Mouse (Mus musculus) erythroblast, embryonic 14.5 days (primary cell): ENCODE results near the gene Nr1d1. TPM values are rescaled to one million over a fixed set of nuclear protein-coding genes. Genes with fewer than 3 reads are reported as not detected.

Experiments used
- H3K27me3 ChIP-seq: 2 replicates; pipeline ENCODE4 v1.6.1; 2012; ENCODE audit warnings: inconsistent platforms; ENCODE audit not compliant: control insufficient read depth
- H3K36me3 ChIP-seq: 2 replicates; pipeline ENCODE4 v1.6.1; 2012; ENCODE audit warnings: mild to moderate bottlenecking, inconsistent platforms; ENCODE audit not compliant: control insufficient read depth
- H3K4me1 ChIP-seq: 2 replicates; pipeline ENCODE4 v1.6.1; 2012; ENCODE audit warnings: inconsistent platforms; ENCODE audit not compliant: control insufficient read depth
- H3K4me3 ChIP-seq: replicated peaks from 2 replicates; pipeline ENCODE3; 2012; ENCODE audit warnings: moderate library complexity, mild to moderate bottlenecking, inconsistent platforms
- H3K9me3 ChIP-seq: 2 replicates; pipeline ENCODE4 v1.6.1; 2012; ENCODE audit warnings: low read length, inconsistent platforms, mixed read lengths; ENCODE audit not compliant: control insufficient read depth
- GATA1 ChIP-seq: IDR thresholded peaks from 2 replicates; pipeline ENCODE4 v1.6.1; 2012; ENCODE audit warnings: low read length, inconsistent platforms, mixed read lengths
- TAL1 ChIP-seq: IDR thresholded peaks from 3 replicates; pipeline ENCODE4 v1.6.1; 2012; ENCODE audit warnings: low read length, inconsistent platforms, mixed read lengths
- polyA plus RNA-seq: library from polyadenylated mRNA; stranded (reverse); fragments of >175 nt; gene quantifications from 2 replicates; pipeline ENCODE4 v1.2.3, GENCODE M21; 2012

Gene Nr1d1
- polyA plus RNA-seq, 1 experiment, result 0.22 TPM

DNA sequence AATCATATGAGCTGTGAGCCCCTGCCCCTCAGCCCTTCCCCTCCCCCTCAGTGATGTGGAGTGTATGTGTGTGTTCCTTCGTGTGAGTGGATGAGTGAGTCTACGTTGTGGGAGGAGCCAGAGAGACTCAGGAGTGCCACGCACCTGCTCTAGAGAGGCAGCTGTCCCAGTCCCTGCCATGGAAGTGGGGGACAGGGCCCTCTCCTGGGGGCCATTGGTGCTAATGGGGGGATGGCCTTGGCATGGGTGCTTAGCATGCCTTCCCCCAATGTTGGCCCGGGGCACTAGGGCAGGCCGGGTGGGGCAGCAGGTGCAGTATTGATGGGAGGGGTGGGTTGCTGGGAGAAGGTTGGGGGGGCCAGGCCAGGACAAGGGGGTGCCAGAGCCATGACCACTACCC is 8.3 kb downstream of the Nr1d1 start:
- Histone ChIP-seq H3K4me1 (peaks cover 89% of the 10 kb centered on the region), H3K36me3 (peaks cover 70% of the 10 kb centered on the region), H3K27me3 (no peaks in the 10 kb centered on the region), H3K4me3 (no peak overlapping the region), H3K9me3 (no peaks in the 10 kb centered on the region)
- TF ChIP-seq GATA1 (no peak), TAL1 (no peak)

DNA sequence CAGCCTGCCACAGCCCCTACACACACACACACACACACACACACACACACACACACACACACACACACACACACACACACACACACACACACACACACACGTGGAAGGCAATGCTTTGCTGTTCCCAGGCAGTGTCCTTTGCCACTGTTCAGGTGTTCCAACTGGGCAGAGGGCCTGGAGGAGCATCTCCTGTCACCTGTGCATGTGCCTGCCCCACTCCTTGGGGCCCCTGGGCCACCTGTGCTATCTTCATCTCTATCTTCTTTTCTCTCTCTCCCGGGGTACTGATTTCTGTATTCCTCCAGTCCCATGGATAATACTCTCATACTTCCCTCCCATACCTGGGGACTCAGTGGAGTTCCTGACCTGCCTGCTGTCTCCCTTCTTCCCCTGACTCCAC is 8.8 kb downstream of the Nr1d1 start:
- Histone ChIP-seq H3K4me1 (peaks cover 87% of the 10 kb centered on the region), H3K36me3 (peaks cover 74% of the 10 kb centered on the region), H3K9me3 (no peaks in the 10 kb centered on the region), H3K27me3 (no peaks in the 10 kb centered on the region), H3K4me3 (no peak overlapping the region)
- no peak for TF ChIP-seq TAL1
- no peak for TF ChIP-seq GATA1

DNA sequence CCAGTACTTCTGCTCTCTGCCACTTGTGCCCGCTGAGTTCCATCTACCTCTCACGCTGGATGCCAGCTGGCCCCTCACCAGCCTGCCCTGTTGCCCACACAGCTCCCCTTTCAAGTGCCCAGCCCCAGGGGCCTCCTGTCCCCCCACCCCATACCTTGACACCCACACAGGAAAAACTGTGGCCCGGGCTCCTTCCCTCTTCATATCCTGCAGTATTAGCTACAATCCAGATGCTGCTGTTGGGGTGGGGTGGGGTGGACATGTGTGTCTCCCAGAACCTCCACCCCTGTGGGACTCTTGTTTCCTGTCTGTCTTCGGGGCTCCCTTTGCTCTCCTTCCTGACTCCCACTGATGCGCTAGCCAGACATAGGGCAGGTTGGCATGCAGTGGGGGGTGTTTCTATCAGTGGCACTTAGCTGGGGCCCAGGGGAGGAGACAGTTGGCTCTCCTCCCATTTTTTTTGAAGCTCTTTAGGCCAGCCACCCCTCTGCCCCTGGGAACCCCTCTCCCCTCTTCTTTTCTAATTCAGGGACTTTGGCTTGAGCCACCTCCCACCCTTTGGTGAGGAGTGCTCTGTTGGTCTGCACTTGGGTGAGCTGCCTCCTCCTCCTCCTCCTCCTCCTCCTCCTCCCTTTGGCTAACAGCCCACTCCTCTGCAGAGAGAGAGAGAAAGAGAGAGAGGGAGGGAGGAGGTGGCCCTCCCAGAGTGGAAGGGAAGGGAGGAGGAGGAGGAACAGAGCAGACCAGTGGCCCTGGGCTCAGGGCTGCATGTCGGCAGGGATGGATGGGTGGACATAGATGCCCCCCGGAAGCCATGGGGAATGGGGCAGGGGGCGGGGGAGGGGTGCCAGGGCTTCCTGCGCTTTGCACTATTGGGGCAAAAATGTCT is 9.5 kb downstream of the Nr1d1 start:
- Histone ChIP-seq H3K4me3 (no peak overlapping the region), H3K9me3 (peaks cover 2% of the 10 kb centered on the region; the same call in 1 of the 2 replicates), H3K36me3 (peaks cover 76% of the 10 kb centered on the region), H3K4me1 (peaks cover 85% of the 10 kb centered on the region), H3K27me3 (no peaks in the 10 kb centered on the region)
- TF ChIP-seq TAL1, result no peak
- no peak for TF ChIP-seq GATA1

DNA sequence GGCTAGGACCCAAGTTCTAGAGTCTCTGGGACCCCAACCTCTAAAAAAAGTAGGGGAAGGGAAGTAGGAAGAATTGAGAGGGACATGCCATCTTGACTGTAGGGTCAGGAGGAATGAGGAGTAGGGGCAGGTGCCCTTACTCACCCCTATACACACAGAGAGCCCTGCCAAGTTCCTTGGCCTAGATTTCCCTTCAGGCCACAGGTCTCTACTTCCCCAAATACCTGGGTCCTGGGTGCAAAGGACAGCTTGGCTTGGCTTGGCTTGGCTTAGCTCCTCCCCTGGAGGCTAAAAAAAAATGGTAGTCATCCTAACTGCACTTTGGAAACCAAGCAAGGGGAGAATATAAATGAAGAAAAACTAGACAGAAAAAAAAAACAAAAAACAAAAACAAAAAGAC is 10.4 kb downstream of the Nr1d1 start:
- H3K4me1 ChIP-seq, result peaks cover 78% of the 10 kb centered on the region
- H3K27me3 ChIP-seq, result no peaks in the 10 kb centered on the region
- H3K9me3 ChIP-seq, result peaks cover 3% of the 10 kb centered on the region; the same call in 1 of the 2 replicates
- no peak for TF ChIP-seq GATA1
- no peak for TF ChIP-seq TAL1
- H3K4me3 ChIP-seq, result no peak overlapping the region
- H3K36me3 ChIP-seq, result peaks cover 75% of the 10 kb centered on the region

DNA sequence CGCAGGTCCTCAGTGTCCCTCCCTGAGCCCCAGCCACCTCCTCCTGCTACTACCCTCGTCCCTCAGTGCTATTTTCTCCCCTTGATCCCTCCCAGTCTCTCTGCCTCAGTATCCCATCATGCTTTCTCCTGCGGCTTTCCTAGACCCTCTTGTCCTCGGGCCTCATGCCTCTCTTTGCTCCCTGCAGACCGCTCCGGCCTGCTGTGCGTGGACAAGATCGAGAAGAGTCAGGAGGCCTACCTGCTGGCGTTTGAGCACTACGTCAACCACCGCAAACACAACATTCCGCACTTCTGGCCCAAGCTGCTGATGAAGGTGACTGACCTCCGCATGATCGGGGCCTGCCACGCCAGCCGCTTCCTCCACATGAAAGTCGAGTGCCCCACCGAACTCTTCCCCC is 11.0 kb downstream of the Nr1d1 start:
- Histone ChIP-seq H3K36me3 (peaks cover 72% of the 10 kb centered on the region), H3K4me1 (peaks cover 71% of the 10 kb centered on the region), H3K27me3 (no peaks in the 10 kb centered on the region), H3K4me3 (no peak overlapping the region), H3K9me3 (peaks cover 3% of the 10 kb centered on the region; the same call in 1 of the 2 replicates)
- TF ChIP-seq TAL1 (no peak), GATA1 (no peak)

DNA sequence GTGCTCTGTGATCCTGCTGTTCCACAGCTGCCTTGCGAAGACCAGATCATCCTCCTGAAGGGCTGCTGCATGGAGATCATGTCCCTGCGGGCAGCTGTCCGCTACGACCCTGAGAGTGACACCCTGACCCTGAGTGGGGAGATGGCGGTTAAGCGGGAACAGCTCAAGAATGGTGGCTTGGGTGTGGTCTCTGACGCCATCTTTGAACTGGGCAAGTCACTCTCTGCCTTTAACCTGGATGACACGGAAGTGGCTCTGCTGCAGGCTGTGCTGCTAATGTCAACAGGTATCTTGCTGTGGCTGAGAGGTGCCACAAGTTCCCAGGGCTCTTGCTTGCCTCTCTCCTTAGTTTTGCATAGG is 11.7 kb downstream of the Nr1d1 start:
- H3K36me3 ChIP-seq, result peaks cover 70% of the 10 kb centered on the region
- H3K4me1 ChIP-seq, result peaks cover 65% of the 10 kb centered on the region
- H3K27me3 ChIP-seq, result no peaks in the 10 kb centered on the region
- no peak for TF ChIP-seq GATA1
- TF ChIP-seq TAL1, result no peak
- H3K4me3 ChIP-seq, result no peak overlapping the region
- H3K9me3 ChIP-seq, result peaks cover 3% of the 10 kb centered on the region; the same call in 1 of the 2 replicates

DNA sequence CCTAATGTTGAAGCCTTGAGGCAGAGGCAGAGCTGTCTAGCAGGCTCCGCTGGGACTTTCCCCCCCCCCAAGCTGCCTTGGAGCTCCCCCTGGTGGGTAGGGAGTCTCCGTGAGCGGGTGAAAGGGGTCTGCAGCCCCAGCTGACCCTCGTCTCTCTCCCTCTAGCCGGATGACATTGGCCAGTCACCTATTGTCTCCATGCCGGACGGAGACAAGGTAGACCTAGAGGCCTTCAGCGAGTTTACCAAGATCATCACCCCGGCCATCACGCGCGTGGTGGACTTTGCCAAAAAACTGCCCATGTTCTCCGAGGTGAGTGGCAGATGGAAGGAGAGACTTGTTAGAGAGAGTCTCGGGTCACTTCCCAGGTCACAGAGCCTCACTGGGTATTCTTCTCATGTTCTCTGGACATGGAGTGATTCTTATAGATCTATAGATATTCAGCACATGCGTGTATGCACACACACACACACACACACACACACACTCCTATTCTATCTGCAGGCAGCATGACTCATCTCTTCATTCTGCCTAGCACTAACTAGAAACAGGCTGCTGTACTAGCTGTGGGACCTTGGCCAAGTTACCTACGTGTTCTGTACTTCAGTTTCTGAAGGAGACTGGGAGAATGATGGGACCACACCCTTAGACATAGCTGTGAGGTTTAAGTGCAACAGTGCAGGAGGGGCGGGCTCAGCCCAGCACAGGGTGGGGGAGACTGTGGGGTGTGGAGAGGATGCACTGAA is 12.2 kb downstream of the Nr1d1 start:
- no peak for TF ChIP-seq GATA1
- no peak for TF ChIP-seq TAL1
- H3K27me3 ChIP-seq, result no peaks in the 10 kb centered on the region
- H3K9me3 ChIP-seq, result peaks cover 3% of the 10 kb centered on the region; the same call in 1 of the 2 replicates
- no peak overlapping the region for H3K4me3 ChIP-seq
- peaks cover 59% of the 10 kb centered on the region for H3K4me1 ChIP-seq
- peaks cover 72% of the 10 kb centered on the region for H3K36me3 ChIP-seq

DNA sequence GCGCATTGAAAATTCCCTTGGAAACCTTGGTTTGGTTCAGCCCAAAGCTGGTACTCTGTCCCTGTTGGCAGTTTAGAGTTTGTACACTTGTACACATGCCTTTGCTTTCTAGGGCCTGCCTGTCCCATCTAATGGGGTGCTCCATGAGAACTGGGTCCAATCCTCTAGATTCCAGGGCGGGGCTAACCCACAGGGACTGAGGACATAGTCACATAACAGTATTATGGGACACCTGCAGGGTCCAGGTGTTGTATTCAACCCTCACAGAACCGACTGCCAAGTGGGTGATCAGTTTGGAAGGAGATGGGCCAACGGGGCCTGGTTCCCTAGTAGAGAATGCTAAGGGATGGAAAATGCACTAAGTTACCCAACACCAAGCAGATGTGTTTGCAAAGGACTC is 13.2 kb downstream of the Nr1d1 start:
- peaks cover 3% of the 10 kb centered on the region; the same call in 1 of the 2 replicates for H3K9me3 ChIP-seq
- TF ChIP-seq TAL1 (no peak), GATA1 (no peak)
- no peaks in the 10 kb centered on the region for H3K27me3 ChIP-seq
- peaks cover 82% of the 10 kb centered on the region for H3K36me3 ChIP-seq
- peaks cover 57% of the 10 kb centered on the region for H3K4me1 ChIP-seq
- no peak overlapping the region for H3K4me3 ChIP-seq

DNA sequence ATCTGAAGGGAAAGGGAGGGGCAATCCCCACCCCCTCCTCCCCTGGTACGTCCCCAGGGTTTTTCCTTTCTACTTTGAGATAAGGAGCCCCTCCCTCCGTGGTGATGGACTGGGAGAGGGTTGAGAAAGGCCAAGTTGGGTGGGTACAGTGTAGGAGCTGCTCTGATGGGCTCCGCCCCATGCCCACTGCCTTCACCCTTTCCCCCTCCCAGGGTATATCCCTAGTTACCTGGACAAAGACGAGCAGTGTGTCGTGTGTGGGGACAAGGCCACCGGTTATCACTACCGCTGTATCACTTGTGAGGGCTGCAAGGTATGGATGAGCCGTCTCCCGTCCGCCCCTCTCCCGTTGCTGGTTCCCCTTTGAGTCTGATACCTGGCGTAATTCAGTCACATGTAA is 18.4 kb downstream of the Nr1d1 start:
- peaks cover 82% of the 10 kb centered on the region for H3K36me3 ChIP-seq
- H3K27me3 ChIP-seq, result no peaks in the 10 kb centered on the region
- H3K4me1 ChIP-seq, result peaks cover 65% of the 10 kb centered on the region
- TF ChIP-seq GATA1, result no peak
- TF ChIP-seq TAL1, result no peak
- H3K4me3 ChIP-seq, result no peak overlapping the region
- H3K9me3 ChIP-seq, result peaks cover 3% of the 10 kb centered on the region; the same call in 1 of the 2 replicates
